ENCODE assay signal across 16 mouse cellular contexts in genomic region chr5:102675326-102675725, GRCm38 (mm10).
"Had no signal": no experiment of that assay in that cellular context is flagged by ENCODE, and none has a peak within 500 bp of the region (broad histone marks: within the 10 kb centered on the region; RNA-seq: fewer than 3 reads in every experiment).

No protein-coding gene starts in this region.

- H3K9me3 ChIP-seq: neural tube, embryonic 13.5 days; neural tube, embryonic 15.5 days; stomach, embryonic 15.5 days had no signal

- H3K4me3 ChIP-seq: neural tube, embryonic 13.5 days; neural tube, embryonic 15.5 days; stomach, embryonic 15.5 days had no signal

- H3K27me3 ChIP-seq: neural tube, embryonic 13.5 days; neural tube, embryonic 15.5 days; stomach, embryonic 15.5 days had no signal

- H3K36me3 ChIP-seq: neural tube, embryonic 13.5 days; neural tube, embryonic 15.5 days; stomach, embryonic 15.5 days had no signal

- DNase-seq: retina, postnatal 1 day; right cerebral cortex, adult 18-20 months; right cerebral cortex, postnatal 14 days; right cerebral cortex, postnatal 25 days; right cerebral cortex, postnatal 4 days; spleen, adult 18-20 months; thymus, adult 18-20 months; thymus, adult 2 months; thymus, postnatal 14 days; thymus, postnatal 25 days; thymus, postnatal 36 days; thymus, postnatal 4 days had no signal

- H3K4me2 ChIP-seq: neural tube, embryonic 13.5 days; neural tube, embryonic 15.5 days; stomach, embryonic 15.5 days had no signal

- H3K4me1 ChIP-seq: stomach, embryonic 15.5 days had no signal

- H3K9ac ChIP-seq: neural tube, embryonic 13.5 days; neural tube, embryonic 15.5 days; stomach, embryonic 15.5 days had no signal

- H3K27ac ChIP-seq: neural tube, embryonic 13.5 days; neural tube, embryonic 15.5 days; stomach, embryonic 15.5 days; stomach, postnatal 0 days had no signal
